Mouse (Mus musculus): ENCODE results near the gene Zfp799. TPM values are rescaled to one million over a fixed set of nuclear protein-coding genes. Genes with fewer than 3 reads are reported as not detected.
"Not testable (repeated sequence)": the region's sequence is repeated elsewhere in the genome, so short reads cannot be mapped to it uniquely, and the experiment has no call there.

The Zfp799 gene
- polyA plus RNA-seq (2016; fragmentation: Nextera tagmentation; extraction: Ambion mirVana) = 8.7 and 8.8 TPM in 2 replicates

GRCm38 (mm10) chr17:32829540-32830417 lies at the start of gene Zfp799:
Gene Zfp799 (minus strand): TSS chr17:32830261.
- Histone ChIP-seq H3K27ac (ENCODE audit: poor library complexity, severe bottlenecking) (peak within 1 kb of the TSS; percentile 50), H3K9ac (peak within 1 kb of the TSS; percentile 97), H3K4me1 (replicated peaks) (peaks cover 8% of the 10 kb centered on the region), H3K4me3 (peak within 1 kb of the TSS; percentile 94), H3K36me3 (peaks cover 19% of the 10 kb centered on the region), H3K27me3 (replicated peaks) (no peaks in the 10 kb centered on the region), H3K4me2 (peak within 1 kb of the TSS; percentile 78), H3K9me3 (replicated peaks) (no peaks in the 10 kb centered on the region)
- 1% methylated on average over 35 of the region's 35 CpGs for WGBS
- ATAC-seq (ENCODE audit: insufficient number of reproducible peaks, low FRiP score) = peak; percentile 92

GRCm38 (mm10) chr17:32878773-32879172 lies 48.7 kb upstream of the Zfp799 start:
- H3K27ac ChIP-seq (ENCODE audit: poor library complexity, severe bottlenecking) = no peak overlapping the region
- H3K27me3 ChIP-seq (replicated peaks) = peaks cover 14% of the 10 kb centered on the region
- H3K4me2 ChIP-seq = no peak overlapping the region
- peaks cover 8% of the 10 kb centered on the region; the same call in 1 of the 2 replicates for H3K4me1 ChIP-seq (replicated peaks)
- WGBS = 89% methylated on average over 11 of the region's 11 CpGs
- H3K9me3 ChIP-seq (replicated peaks) = 0 out of 2 replicates have a peak, but pooled peaks cover 7% of the 10 kb centered on the region
- H3K36me3 ChIP-seq = peaks cover 43% of the 10 kb centered on the region
- ATAC-seq (ENCODE audit: insufficient number of reproducible peaks, low FRiP score) = no peak
- H3K9ac ChIP-seq = no peak overlapping the region
- no peak overlapping the region for H3K4me3 ChIP-seq

GRCm38 (mm10) chr17:32877471-32878171 lies 47.6 kb upstream of the Zfp799 start:
- H3K9ac ChIP-seq = peak overlapping the region; percentile 44; the same call in 1 of the 2 replicates

GRCm38 (mm10) chr17:32872696-32873095 lies 42.6 kb upstream of the Zfp799 start:
- Histone ChIP-seq H3K4me2 (no peak overlapping the region), H3K27ac (ENCODE audit: poor library complexity, severe bottlenecking) (no peak overlapping the region), H3K4me1 (replicated peaks) (peaks cover 6% of the 10 kb centered on the region; the same call in 1 of the 2 replicates), H3K36me3 (no peaks in the 10 kb centered on the region), H3K9me3 (replicated peaks) (0 out of 2 replicates have a peak, but pooled peaks cover 2% of the 10 kb centered on the region), H3K9ac (no peak overlapping the region), H3K4me3 (no peak overlapping the region), H3K27me3 (replicated peaks) (peaks cover 14% of the 10 kb centered on the region)
- 61% methylated on average over 5 of the region's 5 CpGs for WGBS
- ATAC-seq (ENCODE audit: insufficient number of reproducible peaks, low FRiP score) = no peak

More at GRCm38 (mm10) chr17:32877471-32878171, 47.6 kb upstream of the Zfp799 start:
- ATAC-seq (ENCODE audit: insufficient number of reproducible peaks, low FRiP score) = no peak
- no peak overlapping the region for H3K27ac ChIP-seq (ENCODE audit: poor library complexity, severe bottlenecking)
- WGBS = 4% methylated on average over 22 of the region's 22 CpGs
- H3K27me3 ChIP-seq (replicated peaks) = peaks cover 14% of the 10 kb centered on the region
- peak overlapping the region; percentile 50 for H3K4me2 ChIP-seq
- H3K9me3 ChIP-seq (replicated peaks) = 0 out of 2 replicates have a peak, but pooled peaks cover 7% of the 10 kb centered on the region
- H3K4me3 ChIP-seq = peak overlapping the region; percentile 5; the same call in 1 of the 2 replicates
- H3K36me3 ChIP-seq = peaks cover 31% of the 10 kb centered on the region
- H3K4me1 ChIP-seq (replicated peaks) = peaks cover 8% of the 10 kb centered on the region; the same call in 1 of the 2 replicates

GRCm38 (mm10) chr17:32872091-32872490 lies 42.0 kb upstream of the Zfp799 start:
- Histone ChIP-seq H3K36me3 (no peaks in the 10 kb centered on the region), H3K9ac (no peak overlapping the region), H3K4me1 (replicated peaks) (0 out of 2 replicates have a peak, but pooled peaks cover under 1% of the 10 kb centered on the region), H3K9me3 (replicated peaks) (0 out of 2 replicates have a peak, but pooled peaks cover 2% of the 10 kb centered on the region), H3K4me2 (no peak overlapping the region), H3K4me3 (no peak overlapping the region), H3K27ac (ENCODE audit: poor library complexity, severe bottlenecking) (no peak overlapping the region), H3K27me3 (replicated peaks) (peaks cover 10% of the 10 kb centered on the region)
- 71% methylated on average over 4 of the region's 4 CpGs for WGBS
- ATAC-seq (ENCODE audit: insufficient number of reproducible peaks, low FRiP score) = no peak

GRCm38 (mm10) chr17:32871483-32871882 lies 41.4 kb upstream of the Zfp799 start:
- Histone ChIP-seq H3K4me1 (replicated peaks) (no peaks in the 10 kb centered on the region), H3K27me3 (replicated peaks) (peaks cover 4% of the 10 kb centered on the region; the same call in 1 of the 2 replicates), H3K4me3 (no peak overlapping the region), H3K9me3 (replicated peaks) (0 out of 2 replicates have a peak, but pooled peaks cover 2% of the 10 kb centered on the region), H3K9ac (no peak overlapping the region), H3K4me2 (no peak overlapping the region), H3K36me3 (no peaks in the 10 kb centered on the region), H3K27ac (ENCODE audit: poor library complexity, severe bottlenecking) (no peak overlapping the region)
- ATAC-seq (ENCODE audit: insufficient number of reproducible peaks, low FRiP score) = no peak
- 94% methylated on average over 1 of the region's 1 CpGs for WGBS

- not testable (repeated sequence) for H3K9ac ChIP-seq; H3K27ac ChIP-seq (ENCODE audit: poor library complexity, severe bottlenecking); H3K4me1 ChIP-seq (replicated peaks); H3K4me2 ChIP-seq; H3K36me3 ChIP-seq; H3K9me3 ChIP-seq (replicated peaks); H3K27me3 ChIP-seq (replicated peaks); H3K4me3 ChIP-seq; ATAC-seq (ENCODE audit: insufficient number of reproducible peaks, low FRiP score)
- WGBS = 53% methylated on average over 5 of the region's 7 CpGs
These were observed 37.2 kb upstream of the Zfp799 start for GRCm38 (mm10) chr17:32867266-32867665.

- H3K27ac ChIP-seq (ENCODE audit: poor library complexity, severe bottlenecking); H3K9me3 ChIP-seq (replicated peaks); H3K9ac ChIP-seq; H3K27me3 ChIP-seq (replicated peaks); ATAC-seq (ENCODE audit: insufficient number of reproducible peaks, low FRiP score); H3K4me2 ChIP-seq; H3K36me3 ChIP-seq; H3K4me3 ChIP-seq; H3K4me1 ChIP-seq (replicated peaks): not testable (repeated sequence)
- WGBS = 61% methylated on average over 4 of the region's 6 CpGs
These were observed 26.7 kb upstream of the Zfp799 start for GRCm38 (mm10) chr17:32856713-32857112.

GRCm38 (mm10) chr17:32851581-32851980 lies 21.5 kb upstream of the Zfp799 start:
- WGBS = 63% methylated on average over 7 of the region's 7 CpGs
- no peaks in the 10 kb centered on the region for H3K27me3 ChIP-seq (replicated peaks)
- H3K36me3 ChIP-seq = no peaks in the 10 kb centered on the region
- no peak for ATAC-seq (ENCODE audit: insufficient number of reproducible peaks, low FRiP score)
- no peak overlapping the region for H3K27ac ChIP-seq (ENCODE audit: poor library complexity, severe bottlenecking)
- H3K4me2 ChIP-seq = no peak overlapping the region
- H3K9ac ChIP-seq = no peak overlapping the region
- no peaks in the 10 kb centered on the region for H3K4me1 ChIP-seq (replicated peaks)
- H3K9me3 ChIP-seq (replicated peaks) = 0 out of 2 replicates have a peak, but pooled peaks cover 10% of the 10 kb centered on the region
- no peak overlapping the region for H3K4me3 ChIP-seq

GRCm38 (mm10) chr17:32841388-32841787 lies 11.3 kb upstream of the Zfp799 start:
- no peak for ATAC-seq (ENCODE audit: insufficient number of reproducible peaks, low FRiP score)
- Histone ChIP-seq H3K4me3 (no peak overlapping the region), H3K4me1 (replicated peaks) (peaks cover 5% of the 10 kb centered on the region; the same call in 1 of the 2 replicates), H3K4me2 (no peak overlapping the region), H3K9ac (no peak overlapping the region), H3K9me3 (replicated peaks) (peaks cover 4% of the 10 kb centered on the region; the same call in 1 of the 2 replicates), H3K27me3 (replicated peaks) (no peaks in the 10 kb centered on the region), H3K36me3 (no peaks in the 10 kb centered on the region), H3K27ac (ENCODE audit: poor library complexity, severe bottlenecking) (no peak overlapping the region)
- 69% methylated on average over 2 of the region's 2 CpGs for WGBS

All from heart, embryonic 12.5 days (tissue).